Mouse (Mus musculus): ENCODE results near the gene 1700056E22Rik.

GRCm38 (mm10) chr1:184053711-184054110, 19.6 kb upstream of the 1700056E22Rik start:
- no peak for TF ChIP-seq TCF12 (IDR thresholded peaks at IDR 0.05; ENCODE audit: insufficient read depth, poor library complexity, severe bottlenecking)
- no peak for TF ChIP-seq POLR2A (IDR thresholded peaks at IDR 0.05; ENCODE audit: insufficient read length, low read depth)
- no peak for TF ChIP-seq MYOD1 (IDR thresholded peaks at IDR 0.05; ENCODE audit: control insufficient read depth in 1 of 3, insufficient read length in 2 of 3, low read depth in 2 of 3)
- TF ChIP-seq MYOG (IDR thresholded peaks at IDR 0.05; ENCODE audit: control insufficient read depth in 1 of 3, insufficient read depth in 1 of 3, insufficient read length in 2 of 3, low read depth in 2 of 3) = no peak
- no peak for TF ChIP-seq USF1 (IDR thresholded peaks at IDR 0.05; ENCODE audit: low read depth)
- TF ChIP-seq MAX (IDR thresholded peaks at IDR 0.05; ENCODE audit: low read depth) = no peak
- TF ChIP-seq CEBPB (IDR thresholded peaks at IDR 0.05; ENCODE audit: insufficient read depth, poor library complexity, severe bottlenecking) = no peak
- no peak for TF ChIP-seq REST (IDR thresholded peaks at IDR 0.05; ENCODE audit: insufficient read depth, insufficient read length)
- no peak for TF ChIP-seq E2F4 (IDR thresholded peaks at IDR 0.05; ENCODE audit: insufficient read depth)
- TF ChIP-seq POLR2AphosphoS2 (IDR thresholded peaks at IDR 0.05; ENCODE audit: insufficient read length, low read depth) = no peak
- no peak for TF ChIP-seq SRF (IDR thresholded peaks at IDR 0.05; ENCODE audit: control insufficient read depth, insufficient read length, low read depth)
- no peak for TF ChIP-seq TCF3 (IDR thresholded peaks at IDR 0.05; ENCODE audit: insufficient read length, low read depth)
